Mouse (Mus musculus): ENCODE measurements around the gene Spink2. TPM values are rescaled to one million over a fixed set of nuclear protein-coding genes. Genes with fewer than 3 reads are reported as not detected.

The Spink2 gene
- under 1 TPM in 1 of 2 experiments, not detected in 1; 0.26 TPM for polyA plus RNA-seq (2012; fragmentation: generic; extraction: Trizol)

GRCm38 (mm10) chr5:77211236-77211635 lies at the start of gene Spink2:
Spink2 (minus strand) TSS chr5:77211471.

Other genes with a start within 250 kb of the Spink2 start
- gene Srp72, start 236.8 kb downstream of the Spink2 start, polyA plus RNA-seq (2012; fragmentation: generic; extraction: Trizol), result 10 to 100 TPM; 11.9 to 47.4 TPM
- gene Arl9, start 207.4 kb downstream of the Spink2 start, polyA plus RNA-seq (2012; fragmentation: generic; extraction: Trizol), result under 1 TPM in 1 of 2 experiments, not detected in 1; 0.25 TPM
- not detected for gene Thegl, start 195.4 kb downstream of the Spink2 start, polyA plus RNA-seq (2012; fragmentation: generic; extraction: Trizol)
- under 1 TPM in 1 of 2 experiments, not detected in 1; 0.33 TPM for gene Hopx, start 96.3 kb downstream of the Spink2 start, polyA plus RNA-seq (2012; fragmentation: generic; extraction: Trizol)
- gene Rest, start 54.0 kb upstream of the Spink2 start, polyA plus RNA-seq (2012; fragmentation: generic; extraction: Trizol), result 1 to 10 TPM in 1 of 2 experiments, under 1 TPM in 1; 0.80 to 7.2 TPM
- gene Noa1, start 98.6 kb upstream of the Spink2 start, polyA plus RNA-seq (2012; fragmentation: generic; extraction: Trizol), result 10 to 100 TPM; 13.2 to 19.3 TPM
- gene Polr2b, start 98.7 kb upstream of the Spink2 start, polyA plus RNA-seq (2012; fragmentation: generic; extraction: Trizol), result 10 to 100 TPM in 1 of 2 experiments, 1 to 10 TPM in 1; 2.8 to 21.2 TPM
- 100 to 1,000 TPM; 129 to 378 TPM for gene Igfbp7, start 196.6 kb upstream of the Spink2 start, polyA plus RNA-seq (2012; fragmentation: generic; extraction: Trizol)

All from C3H10T1/2 (cell line).